Mouse (Mus musculus) olfactory bulb, adult 2 months (tissue): ENCODE measurements around the gene Mlph.

Experiments
- CTCF ChIP-seq: fragments of 200-500 bp; IDR thresholded peaks from 2 replicates; pipeline ENCODE4 v1.5.1; 2012; ENCODE audit warnings: low read depth, mild to moderate bottlenecking, low read length, moderate library complexity; ENCODE audit not compliant: insufficient read depth
- POLR2A ChIP-seq: fragments of 200-500 bp; IDR thresholded peaks from 2 replicates; pipeline ENCODE4 v1.6.1; 2012; ENCODE audit warnings: mild to moderate bottlenecking, low read depth, low read length, moderate library complexity; ENCODE audit not compliant: insufficient read depth

DNA sequence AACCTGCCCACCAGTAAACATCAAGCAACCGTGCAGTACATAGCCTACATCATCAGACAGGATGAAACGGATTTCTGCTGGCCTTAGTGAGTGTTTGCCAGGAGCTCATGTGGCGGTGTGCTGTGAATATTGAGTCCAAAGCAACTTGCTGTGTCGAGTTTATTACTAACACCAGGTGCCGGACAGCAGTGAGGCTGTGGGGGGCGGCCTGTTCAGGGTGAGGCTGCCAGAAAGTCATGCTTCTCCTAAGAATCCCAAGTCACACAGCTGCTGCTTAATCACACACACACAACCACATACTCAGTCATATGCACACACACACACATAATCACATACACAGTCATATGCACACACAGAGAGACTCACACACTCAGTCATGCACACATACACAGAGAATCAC, 1.7 kb upstream of the Mlph start:
- TF ChIP-seq CTCF (no peak), POLR2A (no peak)
